Mouse (Mus musculus) mouse trophoblast stem cell (cell line): ENCODE results near the gene Kctd2.
"Not testable (repeated sequence)": the region's sequence is repeated elsewhere in the genome, so short reads cannot be mapped to it uniquely, and the experiment has no call there.

Experiments used
- in situ Hi-C, 2 experiments: fragments of 300-500 bp; cut with MseI, MboI; formaldehyde crosslinking; loops; 2 replicates in 1 of 2; 3 replicates in 1 of 2; pipeline ENCODE4 v1.15.1; 2025

Kctd2 gene

GRCm38 (mm10) chr11:115419531-115420237, at the start of gene Kctd2, which contains the start of gene Atp5h:
Gene Kctd2, plus strand, starts transcription at chr11:115420128.
Gene Atp5h, minus strand, starts transcription at chr11:115419962.
- in situ Hi-C loops, result no loop called here

- in situ Hi-C loops, result no loop called here
Measured at GRCm38 (mm10) chr11:115370368-115370767, 49.6 kb upstream of the Kctd2 start.

GRCm38 (mm10) chr11:115371354-115371753, 48.6 kb upstream of the Kctd2 start:
- in situ Hi-C loops, result no loop called here

- in situ Hi-C loops, result no loop called here
Measured at GRCm38 (mm10) chr11:115372015-115372414, 47.9 kb upstream of the Kctd2 start.

GRCm38 (mm10) chr11:115372737-115373136, 47.2 kb upstream of the Kctd2 start:
- in situ Hi-C loops, result no loop called here

GRCm38 (mm10) chr11:115373805-115374694, 45.9 kb upstream of the Kctd2 start:
- in situ Hi-C loops, result no loop called here

- in situ Hi-C loops, result no loop called here
Measured at GRCm38 (mm10) chr11:115374695-115375425, 45.1 kb upstream of the Kctd2 start.

GRCm38 (mm10) chr11:115376722-115377121, 43.2 kb upstream of the Kctd2 start:
- in situ Hi-C loops, result no loop called here

- in situ Hi-C loops, result no loop called here
Measured at GRCm38 (mm10) chr11:115377254-115377653, 42.7 kb upstream of the Kctd2 start.

GRCm38 (mm10) chr11:115377854-115378253, 42.1 kb upstream of the Kctd2 start:
- in situ Hi-C loops, result no loop called here

GRCm38 (mm10) chr11:115381276-115381675, 38.7 kb upstream of the Kctd2 start:
- in situ Hi-C loops, result no loop called here

GRCm38 (mm10) chr11:115381743-115382539, 38.0 kb upstream of the Kctd2 start, which contains the start of gene Cdr2l:
Gene Cdr2l, plus strand, starts transcription at chr11:115381916.
- in situ Hi-C loops, result no loop called here

GRCm38 (mm10) chr11:115382891-115383290, 37.0 kb upstream of the Kctd2 start:
- in situ Hi-C loops, result no loop called here

GRCm38 (mm10) chr11:115383701-115384474, 36.0 kb upstream of the Kctd2 start:
- in situ Hi-C loops, result no loop called here

GRCm38 (mm10) chr11:115384587-115384986, 35.3 kb upstream of the Kctd2 start:
- in situ Hi-C loops, result no loop called here

GRCm38 (mm10) chr11:115386859-115387258, 33.1 kb upstream of the Kctd2 start:
- in situ Hi-C loops, result not testable (repeated sequence)

- in situ Hi-C loops, result no loop called here
Measured at GRCm38 (mm10) chr11:115391358-115391757, 28.6 kb upstream of the Kctd2 start.

- in situ Hi-C loops, result no loop called here
Measured at GRCm38 (mm10) chr11:115393721-115394325, 26.1 kb upstream of the Kctd2 start.

- in situ Hi-C loops, result no loop called here
Measured at GRCm38 (mm10) chr11:115398085-115398484, 21.8 kb upstream of the Kctd2 start.

GRCm38 (mm10) chr11:115400126-115400525, 19.8 kb upstream of the Kctd2 start:
- in situ Hi-C loops, result no loop called here
